Mouse (Mus musculus) left cerebral cortex, adult 2 months (tissue): ENCODE results near the gene Trim69. TPM values are rescaled to one million over a fixed set of nuclear protein-coding genes. Genes with fewer than 3 reads are reported as not detected.
A peak's percentile ranks its signal among the peaks of the same experiment; 100 is the strongest.

Source experiments
- DNase-seq, 2 experiments: peaks; one replicate each; pipeline ENCODE4 v3.0.0; 2021 to 2022; ENCODE audit warnings: low spot score in 2 of 2, mixed read lengths in 1 of 2; ENCODE audit errors: extremely low spot score in 1 of 2
- H3K27ac ChIP-seq: fragments of 200-600 bp; 2 replicates; pipeline ENCODE4 v1.8.1; 2022
- H3K4me3 ChIP-seq: fragments of 200-600 bp; 2 replicates; pipeline ENCODE4 v1.8.1; 2022
- CTCF ChIP-seq: fragments of 200-600 bp; IDR thresholded peaks from 2 replicates; pipeline ENCODE4 v1.8.1; 2022; ENCODE audit warnings: antibody characterized with exemption, mild to moderate bottlenecking, moderate library complexity
- intact Hi-C: fragments of 180-260 bp; cut with DNase I; formaldehyde crosslinking; loops from one replicate; pipeline ENCODE4 v1.15.1; 2025
- total RNA-seq, 2 experiments: library from RNA; stranded (reverse); gene quantifications; 2 replicates each; pipeline ENCODE4 v1.2.3; 2021

Gene Trim69
- total RNA-seq, 2 experiments from 2014 or later: not detected

GRCm38 (mm10) chr2:122156051-122156700 lies 4.3 kb upstream of the Trim69 start:
- intact Hi-C loops: no loop called here

GRCm38 (mm10) chr2:122157561-122157960 lies 2.9 kb upstream of the Trim69 start:
- intact Hi-C loops: no loop called here
- TF ChIP-seq CTCF: no peak
- Histone ChIP-seq H3K27ac (no peak overlapping the region), H3K4me3 (no peak overlapping the region)
- no peak for DNase-seq

More at GRCm38 (mm10) chr2:122156051-122156700, 4.3 kb upstream of the Trim69 start:
- Histone ChIP-seq H3K4me3 (no peak overlapping the region), H3K27ac (no peak overlapping the region)
- DNase-seq: no peak
- TF ChIP-seq CTCF: no peak

DNA sequence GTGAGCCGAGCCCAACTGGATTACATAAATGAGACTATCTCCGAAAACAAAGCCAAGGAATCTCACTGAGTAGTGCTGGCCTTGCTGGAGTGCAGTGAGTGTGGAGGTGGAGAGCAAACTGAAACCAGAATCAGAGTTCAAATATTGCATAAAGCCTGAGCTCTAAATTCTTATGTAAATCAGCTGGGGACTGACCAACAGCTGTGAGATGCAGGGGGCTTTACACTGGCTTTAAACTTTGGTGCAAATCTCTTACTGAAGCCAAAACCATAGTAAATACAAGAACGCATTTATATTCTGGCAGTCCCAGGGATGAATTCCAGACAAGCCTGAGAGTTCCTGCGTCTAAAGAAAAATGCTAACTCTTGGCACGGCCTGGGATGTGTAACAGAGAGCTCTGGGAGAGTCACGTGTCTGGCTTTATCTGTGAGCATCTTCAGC lies 2.1 kb upstream of the Trim69 start:
- intact Hi-C loops: no loop called here
- H3K4me3 ChIP-seq: no peak overlapping the region
- no peak for TF ChIP-seq CTCF
- DNase-seq: no peak
- H3K27ac ChIP-seq: no peak overlapping the region

DNA sequence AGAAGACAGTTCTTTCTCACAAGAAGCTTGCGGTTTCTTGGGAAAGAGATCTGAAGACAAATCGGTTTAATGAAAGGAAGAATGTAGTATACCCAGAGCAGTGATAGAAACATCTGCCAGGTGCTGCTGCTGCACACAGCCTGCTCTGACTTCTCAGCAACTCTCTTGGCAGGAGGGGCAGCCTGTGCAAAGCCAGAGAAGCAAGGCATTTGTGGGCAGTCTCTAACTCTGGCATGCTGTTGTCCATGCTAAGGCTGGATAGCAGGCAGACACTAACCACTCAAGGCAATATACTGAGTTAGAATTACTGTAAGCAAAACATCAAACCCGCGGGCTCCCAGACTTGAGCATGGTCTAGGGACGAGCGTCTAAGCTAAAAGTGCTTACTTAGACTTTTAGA lies 833 bp upstream of the Trim69 start:
- no peak for TF ChIP-seq CTCF
- intact Hi-C loops: loop anchor here (2.0 to 5.0 kb wide), 2 partner anchors 42 to 89 kb away; partner anchors contain the start of gene Spg11
- DNase-seq: no peak
- Histone ChIP-seq H3K4me3 (no peak overlapping the region), H3K27ac (no peak overlapping the region)

DNA sequence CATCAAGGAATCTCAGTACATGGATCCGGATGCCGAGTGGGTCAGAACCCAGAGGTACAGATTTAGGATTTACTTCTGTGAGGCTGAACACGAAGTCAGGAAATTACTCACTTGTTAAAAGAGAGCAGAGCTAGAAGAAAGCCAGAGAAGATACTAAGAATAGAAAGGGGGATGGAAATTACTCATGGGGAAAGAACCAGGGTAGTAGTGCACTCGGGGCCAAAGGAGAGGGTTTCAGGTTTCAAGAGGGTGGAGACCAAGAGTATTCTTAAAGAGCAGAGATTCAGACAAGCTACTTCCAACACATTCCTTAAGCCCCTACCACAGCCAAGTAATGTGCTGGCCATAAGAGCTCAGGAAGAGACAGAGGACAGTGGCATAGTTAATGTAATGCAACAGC lies 1.0 kb downstream of the Trim69 start:
- Histone ChIP-seq H3K27ac (no peak overlapping the region), H3K4me3 (no peak overlapping the region)
- no peak for TF ChIP-seq CTCF
- no peak for DNase-seq
- intact Hi-C loops: loop anchor here (2.0 to 5.0 kb wide), 2 partner anchors 44 to 91 kb away; partner anchors contain the start of gene Spg11

GRCm38 (mm10) chr2:122162529-122162928 lies 2.0 kb downstream of the Trim69 start:
- DNase-seq: no peak
- no peak overlapping the region for H3K27ac ChIP-seq
- TF ChIP-seq CTCF: no peak
- intact Hi-C loops: loop anchor here (5.0 kb wide), 1 partner anchor 45 kb away; the partner anchor contains the start of gene Spg11
- no peak overlapping the region for H3K4me3 ChIP-seq

GRCm38 (mm10) chr2:122163430-122164195 lies 3.1 kb downstream of the Trim69 start:
- DNase-seq: peak in 1 of 2 experiments; percentile 21
- no peak; the same call in 1 of the 2 replicates for TF ChIP-seq CTCF
- intact Hi-C loops: loop anchor here (5.0 kb wide), 1 partner anchor 46 kb away; the partner anchor contains the start of gene Spg11

GRCm38 (mm10) chr2:122164293-122164692 lies 3.8 kb downstream of the Trim69 start:
- TF ChIP-seq CTCF: no peak
- intact Hi-C loops: loop anchor here (5.0 kb wide), 1 partner anchor 47 kb away; the partner anchor contains the start of gene Spg11
- Histone ChIP-seq H3K27ac (peak overlapping the region; percentile 70; the same call in 1 of the 2 replicates), H3K4me3 (no peak overlapping the region)
- peak in 1 of 2 experiments; percentile 21 for DNase-seq

More at GRCm38 (mm10) chr2:122163430-122164195, 3.1 kb downstream of the Trim69 start:
- peak overlapping the region; percentile 70; the same call in 1 of the 2 replicates for H3K27ac ChIP-seq
- no peak overlapping the region for H3K4me3 ChIP-seq

GRCm38 (mm10) chr2:122171292-122171691 lies 10.8 kb downstream of the Trim69 start:
- no peak for DNase-seq
- no peak for TF ChIP-seq CTCF
- Histone ChIP-seq H3K4me3 (no peak overlapping the region), H3K27ac (no peak overlapping the region)
- intact Hi-C loops: no loop called here

DNA sequence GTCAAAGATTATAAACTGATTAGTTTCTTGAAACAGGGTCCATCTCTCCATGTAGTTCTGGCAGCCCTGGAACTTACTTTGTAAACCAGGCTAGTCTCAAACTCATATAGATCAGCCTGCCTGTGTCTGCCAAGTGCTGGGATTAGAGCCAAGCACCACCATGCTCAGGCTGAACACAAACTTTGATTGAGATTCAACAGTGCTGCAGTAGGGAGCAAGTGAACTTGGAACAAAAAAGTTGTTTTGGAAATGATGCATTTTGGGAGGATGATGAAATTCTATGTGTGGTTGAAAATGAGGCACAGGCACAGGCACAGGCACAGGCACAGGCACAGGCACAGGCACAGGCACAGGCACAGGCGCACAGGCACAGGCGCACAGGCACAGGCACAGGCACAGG lies 11.7 kb downstream of the Trim69 start:
- DNase-seq: no peak
- no peak for TF ChIP-seq CTCF
- intact Hi-C loops: no loop called here
- Histone ChIP-seq H3K27ac (no peak overlapping the region), H3K4me3 (no peak overlapping the region)

DNA sequence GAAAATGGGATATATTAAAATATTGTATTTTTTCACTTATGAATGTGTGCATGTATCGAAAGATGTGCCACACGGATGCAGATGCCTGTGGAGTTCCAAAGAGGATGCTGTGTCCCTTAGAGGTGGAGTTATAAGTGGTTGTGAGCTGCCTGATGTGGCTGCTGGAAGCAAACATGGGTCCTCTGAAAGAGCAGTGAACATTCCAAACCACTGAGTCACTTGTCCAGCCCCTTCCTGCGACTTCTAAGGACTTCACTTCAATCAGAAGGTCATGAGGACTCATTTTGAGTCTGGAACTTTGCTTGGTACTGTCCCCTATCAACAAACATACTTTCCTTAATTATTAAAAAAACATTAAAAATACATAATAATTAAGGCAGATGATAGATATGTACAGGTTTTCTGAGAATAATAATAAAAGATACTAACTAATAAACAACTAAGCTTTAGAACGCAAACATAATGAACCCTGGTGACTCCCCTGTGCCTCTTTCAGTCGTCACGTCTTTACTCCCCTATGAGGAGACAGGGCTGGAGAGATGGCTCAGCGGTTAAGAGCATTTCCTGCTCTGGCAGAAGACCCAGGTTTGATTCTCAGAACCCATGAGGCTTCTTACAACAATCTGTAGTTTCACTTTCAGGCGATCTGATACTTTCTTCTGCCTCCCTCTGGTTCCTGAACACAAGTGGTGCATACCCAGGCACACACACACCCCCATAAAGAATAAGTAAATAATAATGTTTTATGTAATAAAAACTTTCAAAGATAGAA lies 19.7 kb downstream of the Trim69 start:
- TF ChIP-seq CTCF: no peak
- Histone ChIP-seq H3K27ac (no peak overlapping the region), H3K4me3 (no peak overlapping the region)
- DNase-seq: no peak
- intact Hi-C loops: no loop called here
